Mouse (Mus musculus): ENCODE measurements around the gene Aspscr1. TPM values are rescaled to one million over a fixed set of nuclear protein-coding genes. Genes with fewer than 3 reads are reported as not detected.
A peak's percentile ranks its signal among the peaks of the same experiment; 100 is the strongest.

Aspscr1 gene
- total RNA-seq, 2 experiments from 2014 or later: 62.6 to 77.7 TPM

- DNase-seq (ENCODE audit: low spot score in 2 of 2): no peak
Measured at GRCm38 (mm10) chr11:120731395-120731794, 58.6 kb downstream of the Aspscr1 start.

GRCm38 (mm10) chr11:120731858-120732680, 59.3 kb downstream of the Aspscr1 start, which contains the start of gene Cbr2:
Gene Cbr2 (minus strand): TSS chr11:120732114.
- DNase-seq (ENCODE audit: low spot score in 2 of 2): peak in 1 of 2 experiments; percentile 16

GRCm38 (mm10) chr11:120733521-120733920, 60.7 kb downstream of the Aspscr1 start:
- DNase-seq (ENCODE audit: low spot score in 2 of 2): peak in 1 of 2 experiments; percentile 21

GRCm38 (mm10) chr11:120736424-120736823, 63.7 kb downstream of the Aspscr1 start:
- no peak for DNase-seq (ENCODE audit: low spot score in 2 of 2)

- peak in 1 of 2 experiments; percentile 18 for DNase-seq (ENCODE audit: low spot score in 2 of 2)
Measured at GRCm38 (mm10) chr11:120740981-120741380, 68.2 kb downstream of the Aspscr1 start.

- no peak for DNase-seq (ENCODE audit: low spot score in 2 of 2)
Measured at GRCm38 (mm10) chr11:120744121-120744701, 71.4 kb downstream of the Aspscr1 start.

GRCm38 (mm10) chr11:120747974-120748373, 75.2 kb downstream of the Aspscr1 start:
- no peak for DNase-seq (ENCODE audit: low spot score in 2 of 2)

GRCm38 (mm10) chr11:120749430-120749829, 76.7 kb downstream of the Aspscr1 start:
- DNase-seq (ENCODE audit: low spot score in 2 of 2): peak in 1 of 2 experiments; percentile 49

GRCm38 (mm10) chr11:120751606-120752005, 78.8 kb downstream of the Aspscr1 start:
- no peak for DNase-seq (ENCODE audit: low spot score in 2 of 2)

Small RNA genes within 50 kb of the gene (microRNA-seq; reads per million reads assigned to microRNA genes)
- 0 to 2.4 reads per million in 2 experiments for gene Mir6936 (ENCODE audit: borderline number of aligned reads in 2 of 2)

Other genes starting within 250 kb of the Aspscr1 start
- 10 to 100 TPM; 85.2 to 95.8 TPM for gene Nploc4, start 235.3 kb upstream of the Aspscr1 start, total RNA-seq (2021)
- gene Tspan10, start 230.3 kb upstream of the Aspscr1 start, total RNA-seq (2021): 1 to 10 TPM in 1 of 2 experiments, not detected in 1; 4.5 TPM
- gene Pde6g, start 219.5 kb upstream of the Aspscr1 start, total RNA-seq (2021): under 1 TPM in 1 of 2 experiments, not detected in 1; 0.27 TPM
- gene Oxld1, start 214.9 kb upstream of the Aspscr1 start, total RNA-seq (2021): 10 to 100 TPM; 19.8 to 30.4 TPM
- 10 to 100 TPM; 36.0 to 37.3 TPM for gene Ccdc137, start 214.9 kb upstream of the Aspscr1 start, total RNA-seq (2021)
- 10 to 100 TPM; 21.5 to 22.3 TPM for gene Arl16, start 205.4 kb upstream of the Aspscr1 start, total RNA-seq (2021)
- gene Mrpl12, start 188.4 kb upstream of the Aspscr1 start, total RNA-seq (2021): 100 to 1,000 TPM; 104 to 140 TPM
- 100 to 1,000 TPM in 1 of 2 experiments, 10 to 100 TPM in 1; 97.2 to 106 TPM for gene Slc25a10, start 181.1 kb upstream of the Aspscr1 start, total RNA-seq (2021)
- gene Gcgr, start 142.3 kb upstream of the Aspscr1 start, total RNA-seq (2021): 1 to 10 TPM in 1 of 2 experiments, under 1 TPM in 1; 0.96 to 3.0 TPM
- gene Mcrip1, start 123.2 kb upstream of the Aspscr1 start, total RNA-seq (2021): 10 to 100 TPM; 46.6 to 57.8 TPM
- gene Ppp1r27, start 121.8 kb upstream of the Aspscr1 start, total RNA-seq (2021): 1 to 10 TPM in 1 of 2 experiments, under 1 TPM in 1; 0.42 to 1.1 TPM
- gene P4hb, start 99.7 kb upstream of the Aspscr1 start, total RNA-seq (2021): 100 to 1,000 TPM; 440 to 468 TPM
- gene Arhgdia, start 91.3 kb upstream of the Aspscr1 start, total RNA-seq (2021): 100 to 1,000 TPM; 326 to 340 TPM
- 10 to 100 TPM; 80.7 to 92.4 TPM for gene Alyref, start 74.6 kb upstream of the Aspscr1 start, total RNA-seq (2021)
- 10 to 100 TPM; 75.5 to 95.4 TPM for gene Anapc11, start 74.6 kb upstream of the Aspscr1 start, total RNA-seq (2021)
- 1 to 10 TPM in 1 of 2 experiments, not detected in 1; 1.2 TPM for gene Npb, start 64.5 kb upstream of the Aspscr1 start, total RNA-seq (2021)
- 100 to 1,000 TPM; 300 to 301 TPM for gene Pcyt2, start 55.0 kb upstream of the Aspscr1 start, total RNA-seq (2021)
- 10 to 100 TPM; 34.3 to 70.6 TPM for gene Sirt7, start 47.7 kb upstream of the Aspscr1 start, total RNA-seq (2021)
- 10 to 100 TPM; 56.3 to 69.3 TPM for gene Mafg, start 39.4 kb upstream of the Aspscr1 start, total RNA-seq (2021)
- gene Pycr1, start 29.2 kb upstream of the Aspscr1 start, total RNA-seq (2021): 1 to 10 TPM; 1.4 to 2.1 TPM
- under 1 TPM in 1 of 2 experiments, not detected in 1; 0.99 TPM for gene Myadml2, start 24.8 kb upstream of the Aspscr1 start, total RNA-seq (2021)
- gene Notum, start 11.8 kb upstream of the Aspscr1 start, total RNA-seq (2021): 1 to 10 TPM; 2.8 to 6.6 TPM
- 10 to 100 TPM; 46.3 to 52.8 TPM for gene Cenpx, start 40.8 kb downstream of the Aspscr1 start, total RNA-seq (2021)
- 10 to 100 TPM; 24.6 to 30.3 TPM for gene Lrrc45, start 41.0 kb downstream of the Aspscr1 start, total RNA-seq (2021)
- 10 to 100 TPM in 1 of 2 experiments, 1 to 10 TPM in 1; 6.6 to 15.5 TPM for gene Rac3, start 48.5 kb downstream of the Aspscr1 start, total RNA-seq (2021)
- 100 to 1,000 TPM in 1 of 2 experiments, 10 to 100 TPM in 1; 27.6 to 104 TPM for gene Dcxr, start 54.3 kb downstream of the Aspscr1 start, total RNA-seq (2021)
- 10 to 100 TPM in 1 of 2 experiments, 1 to 10 TPM in 1; 6.4 to 14.9 TPM for gene Cbr2, start 59.1 kb downstream of the Aspscr1 start, total RNA-seq (2021)
- 10 to 100 TPM; 10.1 to 14.6 TPM for gene Hmga1b, start 89.8 kb downstream of the Aspscr1 start, total RNA-seq (2021)
- 10 to 100 TPM; 18.5 to 19.4 TPM for gene Rfng, start 111.2 kb downstream of the Aspscr1 start, total RNA-seq (2021)
- gene Gps1, start 111.3 kb downstream of the Aspscr1 start, total RNA-seq (2021): 100 to 1,000 TPM; 118 to 138 TPM
- 10 to 100 TPM; 47.8 to 57.2 TPM for gene Dus1l, start 123.4 kb downstream of the Aspscr1 start, total RNA-seq (2021)
- 1,000 to 10,000 TPM; 2,155 to 5,020 TPM for gene Fasn, start 151.6 kb downstream of the Aspscr1 start, total RNA-seq (2021)